Mouse (Mus musculus) cortical plate, adult 2 months (tissue): ENCODE data around the gene Ascc1.

ENCODE experiments used
- CTCF ChIP-seq: fragments of 200-500 bp; IDR thresholded peaks from 2 replicates; pipeline ENCODE4 v1.5.1; 2011; ENCODE audit warnings: mild to moderate bottlenecking, control low read depth, low read length; ENCODE audit not compliant: insufficient read depth; ENCODE audit errors: extremely low read depth
- POLR2A ChIP-seq: fragments of 200-500 bp; IDR thresholded peaks from 2 replicates; pipeline ENCODE4 v1.6.1; 2011; ENCODE audit warnings: mild to moderate bottlenecking, low read length, control low read depth; ENCODE audit not compliant: insufficient read depth; ENCODE audit errors: extremely low read depth

- TF ChIP-seq CTCF (no peak), POLR2A (no peak)
Measured at GRCm38 (mm10) chr10:60107448-60107847, 104.8 kb downstream of the Ascc1 start.
